In genomic region chr1:74329899-74330431, GRCm38 (mm10) we compare ENCODE assay signal across 13 mouse cellular contexts. TPM values are rescaled to one million over a fixed set of nuclear protein-coding genes. Genes with fewer than 3 reads are reported as not detected.
DNase-seq lines count a peak whose midpoint lies in the region; ATAC-seq and TF ChIP-seq lines count a peak whose summit lies in the region.
"Had no signal": no experiment of that assay in that cellular context is flagged by ENCODE, and none has a peak within 500 bp of the region (broad histone marks: within the 10 kb centered on the region; RNA-seq: fewer than 3 reads in every experiment).

No protein-coding gene starts in this region.

- no peak overlapping the region for H3K9ac ChIP-seq in heart, postnatal 0 days (replicated peaks; ENCODE audit: low read depth, low read length)
- H3K9ac ChIP-seq in neural tube, embryonic 15.5 days (replicated peaks) = no peak overlapping the region

- DNase-seq in heart, postnatal 0 days (ENCODE audit: low spot score) = no peak
- no peak for DNase-seq in heart, postnatal 25 days (ENCODE audit: low spot score)
- no peak for DNase-seq in neural tube, embryonic 10.5 days (ENCODE audit: extremely low spot score, low spot score)
- DNase-seq in kidney, postnatal 10 days = peak; percentile 55
- no peak for DNase-seq in cerebellum, adult 8-10 months
- no peak for DNase-seq in Muller cell, postnatal 12 days (ENCODE audit: inconsistent ontology term)
- DNase-seq: adrenal gland, postnatal 10 days; heart, adult 11 months; liver had no signal

- no peaks in the 10 kb centered on the region for H3K9me3 ChIP-seq in heart, postnatal 0 days (replicated peaks; ENCODE audit: control insufficient read depth, low read length)
- no peaks in the 10 kb centered on the region for H3K9me3 ChIP-seq in neural tube, embryonic 15.5 days (replicated peaks)

- H3K27ac ChIP-seq in heart, postnatal 0 days (ENCODE audit: low read depth) = peak overlapping the region; percentile 75
- 0 out of 2 replicates have a peak overlapping the region, but pooled peaks have one; percentile 30 for H3K27ac ChIP-seq in neural tube, embryonic 15.5 days (replicated peaks)

- peaks cover 5% of the 10 kb centered on the region; the same call in 1 of the 2 replicates for H3K36me3 ChIP-seq in heart, postnatal 0 days (replicated peaks; ENCODE audit: control insufficient read depth, insufficient read depth, low read length)
- no peaks in the 10 kb centered on the region; the same call in 1 of the 2 replicates for H3K36me3 ChIP-seq in neural tube, embryonic 15.5 days

- H3K4me3 ChIP-seq in heart, postnatal 0 days (ENCODE audit: low read depth, low read length) = no peak overlapping the region
- no peak overlapping the region for H3K4me3 ChIP-seq in neural tube, embryonic 15.5 days (replicated peaks)

- H3K4me2 ChIP-seq in heart, postnatal 0 days (ENCODE audit: low read depth, low read length) = no peak overlapping the region
- no peak overlapping the region for H3K4me2 ChIP-seq in neural tube, embryonic 15.5 days

- TF ChIP-seq EP300 in heart, postnatal 0 days (IDR thresholded peaks at IDR 0.05; ENCODE audit: low read depth) = no peak

- 63% methylated on average over 7 of the region's 7 CpGs for WGBS in heart, postnatal 0 days
- 80% methylated on average over 7 of the region's 7 CpGs for WGBS in neural tube, embryonic 15.5 days

- intact Hi-C loops in heart, postnatal 25 days (cut with DNase I) = loop anchor here (2.0 kb wide), 1 partner anchor 13 kb away; no protein-coding TSS in a partner anchor

- peaks cover 35% of the 10 kb centered on the region for H3K4me1 ChIP-seq in heart, postnatal 0 days (ENCODE audit: control insufficient read depth, insufficient read depth)
- peaks cover 18% of the 10 kb centered on the region for H3K4me1 ChIP-seq in neural tube, embryonic 15.5 days

- no peak for TF ChIP-seq CTCF in heart, postnatal 0 days (IDR thresholded peaks at IDR 0.05; ENCODE audit: low read depth)

- no peak for ATAC-seq in heart, postnatal 0 days (ENCODE audit: insufficient read depth, low read depth)
- no peak for ATAC-seq in neural tube, embryonic 15.5 days (ENCODE audit: low FRiP score)
- no peak for ATAC-seq in erythroblast, adult 5-6 weeks (replicated peaks; ENCODE audit: low FRiP score, poor library complexity, severe bottlenecking)
- ATAC-seq: CD4-positive, CD25-positive, alpha-beta regulatory T cell, adult 4 months had no signal

- no peaks in the 10 kb centered on the region for H3K27me3 ChIP-seq in heart, postnatal 0 days (ENCODE audit: control insufficient read depth, insufficient read depth, low read length)
- H3K27me3 ChIP-seq in neural tube, embryonic 15.5 days (replicated peaks) = no peaks in the 10 kb centered on the region

RNA-seq across cellular contexts. Expression of gene Tmbim1, which starts 24.5 kb away (rescaled TPM):
- 55.7 and 100 TPM in 2 replicates for total RNA-seq in heart, postnatal 0 days (2014; rRNA removed; ENCODE audit: low replicate concordance)
- 41.6 and 44.9 TPM in 2 replicates for polyA plus RNA-seq in heart, postnatal 0 days (2015; fragmentation: Nextera tagmentation; extraction: Ambion mirVana)
- 10 to 100 TPM; 38.4 to 41.5 TPM for total RNA-seq in heart, postnatal 25 days (2021)
- 10.1 and 12.9 TPM in 2 replicates for polyA plus RNA-seq in neural tube, embryonic 15.5 days (2015; fragmentation: Nextera tagmentation; extraction: Ambion mirVana)
- 2.1 and 4.2 TPM in 2 replicates for total RNA-seq in erythroblast, adult 5-6 weeks (2015; ENCODE audit: low replicate concordance)
- 1.9 and 2.6 TPM in 2 replicates for total RNA-seq in erythroblast, adult 5-6 weeks (2017; ENCODE audit: low replicate concordance)

RNA-seq across cellular contexts. Expression of gene Catip, which starts 31.9 kb away (rescaled TPM):
- total RNA-seq in heart, postnatal 0 days (2014; rRNA removed; ENCODE audit: low replicate concordance) = 0.12 TPM in 1 of 2 replicates, not detected in the other
- 0.51 and 0.61 TPM in 2 replicates for polyA plus RNA-seq in heart, postnatal 0 days (2015; fragmentation: Nextera tagmentation; extraction: Ambion mirVana)
- total RNA-seq in heart, postnatal 25 days (2021) = under 1 TPM; 0.18 to 0.28 TPM
- polyA plus RNA-seq in neural tube, embryonic 15.5 days (2015; fragmentation: Nextera tagmentation; extraction: Ambion mirVana) = 1.1 and 1.4 TPM in 2 replicates
- total RNA-seq in erythroblast, adult 5-6 weeks (2015; ENCODE audit: low replicate concordance) = not detected in 2 replicates
- total RNA-seq in erythroblast, adult 5-6 weeks (2017; ENCODE audit: low replicate concordance) = not detected in 2 replicates
- total RNA-seq: neutrophil, adult 5-6 weeks had no signal

RNA-seq across cellular contexts. Expression of gene Slc11a1, which starts 45.0 kb away (rescaled TPM):
- total RNA-seq in heart, postnatal 0 days (2014; rRNA removed; ENCODE audit: low replicate concordance) = 2.0 and 2.5 TPM in 2 replicates
- 1.6 and 1.8 TPM in 2 replicates for polyA plus RNA-seq in heart, postnatal 0 days (2015; fragmentation: Nextera tagmentation; extraction: Ambion mirVana)
- 1 to 10 TPM; 2.5 to 3.2 TPM for total RNA-seq in heart, postnatal 25 days (2021)
- polyA plus RNA-seq in neural tube, embryonic 15.5 days (2015; fragmentation: Nextera tagmentation; extraction: Ambion mirVana) = 2.3 and 3.5 TPM in 2 replicates
- total RNA-seq in erythroblast, adult 5-6 weeks (2015; ENCODE audit: low replicate concordance) = 20.2 and 37.0 TPM in 2 replicates
- total RNA-seq in erythroblast, adult 5-6 weeks (2017; ENCODE audit: low replicate concordance) = 3.0 and 12.7 TPM in 2 replicates

RNA-seq across cellular contexts. Expression of gene Pnkd, which starts 45.2 kb away (rescaled TPM):
- total RNA-seq in heart, postnatal 0 days (2014; rRNA removed; ENCODE audit: low replicate concordance) = 221 and 310 TPM in 2 replicates
- 345 and 362 TPM in 2 replicates for polyA plus RNA-seq in heart, postnatal 0 days (2015; fragmentation: Nextera tagmentation; extraction: Ambion mirVana)
- 100 to 1,000 TPM; 160 to 161 TPM for total RNA-seq in heart, postnatal 25 days (2021)
- 152 and 156 TPM in 2 replicates for polyA plus RNA-seq in neural tube, embryonic 15.5 days (2015; fragmentation: Nextera tagmentation; extraction: Ambion mirVana)
- 7.1 and 17.7 TPM in 2 replicates for total RNA-seq in erythroblast, adult 5-6 weeks (2015; ENCODE audit: low replicate concordance)
- 2.4 TPM in 1 of 2 replicates, not detected in the other for total RNA-seq in erythroblast, adult 5-6 weeks (2017; ENCODE audit: low replicate concordance)

RNA-seq across cellular contexts. Expression of gene Aamp, which starts 45.4 kb away (rescaled TPM):
- total RNA-seq in heart, postnatal 0 days (2014; rRNA removed; ENCODE audit: low replicate concordance) = 125 and 146 TPM in 2 replicates
- polyA plus RNA-seq in heart, postnatal 0 days (2015; fragmentation: Nextera tagmentation; extraction: Ambion mirVana) = 162 and 165 TPM in 2 replicates
- 10 to 100 TPM; 87.5 to 94.8 TPM for total RNA-seq in heart, postnatal 25 days (2021)
- 209 and 236 TPM in 2 replicates for polyA plus RNA-seq in neural tube, embryonic 15.5 days (2015; fragmentation: Nextera tagmentation; extraction: Ambion mirVana)
- total RNA-seq in erythroblast, adult 5-6 weeks (2015; ENCODE audit: low replicate concordance) = 4.6 and 10.4 TPM in 2 replicates
- total RNA-seq in erythroblast, adult 5-6 weeks (2017; ENCODE audit: low replicate concordance) = 15.3 and 27.6 TPM in 2 replicates

Comparison
In these comparisons a context has a peak if more than half of its experiments do, and no peak if none do; other contexts are left out.
1. RNA of gene Tmbim1, which starts 24.5 kb away (total RNA-seq): 55.7 to 100 TPM in heart, postnatal 0 days and 38.4 to 41.5 TPM in heart, postnatal 25 days; 1.9 to 4.2 TPM in erythroblast, adult 5-6 weeks; every median in the first group is over 4 times any median in the second.